Mouse (Mus musculus) hematopoietic stem cell, adult 5-6 weeks (primary cell): ENCODE data around the gene Klf3. TPM values are rescaled to one million over a fixed set of nuclear protein-coding genes. Genes with fewer than 3 reads are reported as not detected.

Experiments
- total RNA-seq: library from RNA; stranded (forward); fragments of 172-1452, 232-1000 nt; gene quantifications from 2 replicates; pipeline ENCODE4 v1.2.3, GENCODE M21; 2017

Gene Klf3
- total RNA-seq, 1 experiment from 2014 or later: 28.1 TPM

Other genes with a start within 250 kb of the Klf3 start
- gene Tlr1, start 130.2 kb downstream of the Klf3 start, total RNA-seq: 0.19 and 1.4 TPM in 2 replicates
- 2.1 and 28.4 TPM in 2 replicates for gene Tlr6, start 156.7 kb downstream of the Klf3 start, total RNA-seq
- gene Fam114a1, start 166.7 kb downstream of the Klf3 start, total RNA-seq: 5.9 and 7.9 TPM in 2 replicates